Mouse (Mus musculus) gastrocnemius, postnatal 14 days (tissue): ENCODE data around the gene AC124502.3. TPM values are rescaled to one million over a fixed set of nuclear protein-coding genes. Genes with fewer than 3 reads are reported as not detected.

Experiments used
- DNase-seq: peaks from one replicate; pipeline ENCODE4 v3.0.0; 2021; ENCODE audit warnings: mixed read lengths
- intact Hi-C: fragments of 180-260 bp; cut with DNase I; formaldehyde crosslinking; loops from one replicate; pipeline ENCODE4 v1.15.1; 2025; ENCODE audit warnings: low total_unique reads
- total RNA-seq, 2 experiments: library from RNA; stranded (reverse); gene quantifications; 2 replicates each; pipeline ENCODE4 v1.2.3; 2021

Gene AC124502.3
- total RNA-seq, 2 experiments from 2014 or later = 0.43 to 0.89 TPM

- intact Hi-C loops = no loop called here
These were observed 14.8 kb upstream of the AC124502.3 start, which contains the start of gene Slc29a2 for GRCm38 (mm10) chr19:5023621-5024479. TSS of gene Slc29a2 (plus strand) at chr19:5023860.

DNA sequence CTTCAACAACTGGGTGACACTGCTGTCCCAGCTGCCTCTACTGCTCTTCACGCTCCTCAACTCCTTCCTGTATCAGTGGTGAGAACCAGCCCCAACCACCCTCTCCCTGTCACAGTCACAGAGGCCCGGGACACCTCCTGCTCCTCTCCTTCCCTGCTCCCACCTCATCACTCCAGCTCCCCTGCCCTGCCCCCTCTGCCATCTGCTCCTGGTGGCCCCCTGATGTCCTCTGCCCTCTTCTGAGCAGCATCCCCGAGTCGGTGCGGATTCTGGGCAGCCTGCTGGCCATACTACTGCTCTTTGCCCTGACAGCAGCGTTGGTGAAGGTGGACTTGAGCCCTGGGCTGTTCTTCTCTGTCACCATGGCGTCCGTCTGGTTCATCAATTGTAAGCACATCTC lies 12.6 kb upstream of the AC124502.3 start:
- DNase-seq = no peak
- intact Hi-C loops = no loop called here

More at GRCm38 (mm10) chr19:5023621-5024479, 14.8 kb upstream of the AC124502.3 start, which contains the start of gene Slc29a2:
- DNase-seq = peak; percentile 93

DNA sequence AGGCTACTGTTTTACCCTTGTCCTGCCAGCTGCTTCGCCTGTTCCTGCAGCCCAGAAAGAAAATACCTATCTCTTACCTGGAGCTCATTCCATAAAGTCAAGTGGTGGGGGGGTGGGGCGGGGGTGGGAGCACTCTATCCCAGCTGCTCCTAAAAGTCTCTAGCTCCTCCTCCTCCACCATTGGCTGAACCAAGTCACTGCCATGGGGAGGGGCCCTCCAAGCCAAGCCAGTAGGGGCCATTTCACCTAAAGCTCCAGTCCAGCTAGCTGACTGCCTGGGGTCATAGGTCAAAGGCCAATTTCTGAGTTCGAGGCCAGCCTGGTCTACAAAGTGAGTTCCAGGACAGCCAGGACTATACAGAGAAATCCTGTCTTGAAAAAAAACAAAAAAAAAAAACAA lies 6.0 kb upstream of the AC124502.3 start:
- DNase-seq = no peak
- intact Hi-C loops = no loop called here

DNA sequence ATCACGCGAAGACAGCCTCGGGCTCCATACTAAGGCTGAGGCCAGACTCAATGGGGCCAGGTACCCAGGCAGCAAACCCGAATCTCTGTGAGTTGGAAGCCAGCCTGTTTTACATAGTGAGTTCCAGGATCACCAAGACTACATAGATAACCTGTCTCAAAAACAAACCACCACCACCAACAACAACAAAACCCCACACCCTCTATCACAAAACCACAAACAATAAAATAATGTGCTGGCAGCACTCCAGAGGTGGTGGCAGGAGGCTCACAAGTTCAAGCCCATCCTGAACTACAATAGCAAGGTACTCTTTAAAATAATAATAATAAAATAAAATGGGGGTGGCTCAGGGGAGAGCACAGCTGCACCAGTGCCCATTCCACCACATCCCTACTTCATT lies 2.1 kb upstream of the AC124502.3 start:
- no peak for DNase-seq
- intact Hi-C loops = no loop called here

DNA sequence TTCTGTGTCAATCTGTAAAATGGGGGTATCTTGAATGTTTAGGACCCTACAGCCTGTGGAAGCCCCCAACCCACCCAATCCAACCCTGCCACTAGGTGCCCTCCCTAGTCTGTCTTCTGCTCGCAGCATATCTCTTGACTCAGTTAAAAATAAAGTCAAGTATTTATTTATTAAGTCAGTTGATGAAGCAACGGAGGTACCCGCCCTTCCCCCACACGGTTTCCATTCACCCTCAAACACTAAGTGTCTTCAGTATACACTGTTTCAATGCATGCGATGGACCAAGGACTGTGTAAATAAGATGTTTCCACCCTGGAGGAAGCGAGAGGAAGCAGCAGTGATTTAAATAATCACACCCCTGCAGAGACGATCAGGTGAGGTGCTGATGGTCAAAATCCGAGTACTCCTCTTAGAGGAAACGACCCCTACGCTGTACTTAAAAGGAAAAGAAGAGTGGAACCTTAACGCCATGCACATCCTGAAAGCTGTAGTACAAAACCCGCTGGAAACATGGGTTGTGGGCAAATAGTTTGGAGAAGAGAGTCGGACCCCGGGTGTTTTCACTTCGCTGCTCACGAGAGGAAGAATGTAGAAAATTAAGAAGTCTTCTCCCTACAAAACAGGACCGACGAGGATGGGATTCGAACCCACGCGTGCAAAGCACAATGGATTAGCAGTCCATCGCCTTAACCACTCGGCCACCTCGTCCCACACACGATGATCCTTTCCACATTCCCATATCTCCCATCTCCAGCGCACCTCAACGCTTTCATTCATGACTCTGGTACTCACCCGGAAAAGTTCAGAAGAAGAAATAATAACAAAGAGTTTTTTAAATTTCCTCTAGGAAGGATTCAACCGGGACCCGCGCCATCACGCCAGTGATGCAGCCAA lies 766 bp upstream of the AC124502.3 start:
- intact Hi-C loops = no loop called here
- DNase-seq = peak; percentile 68

DNA sequence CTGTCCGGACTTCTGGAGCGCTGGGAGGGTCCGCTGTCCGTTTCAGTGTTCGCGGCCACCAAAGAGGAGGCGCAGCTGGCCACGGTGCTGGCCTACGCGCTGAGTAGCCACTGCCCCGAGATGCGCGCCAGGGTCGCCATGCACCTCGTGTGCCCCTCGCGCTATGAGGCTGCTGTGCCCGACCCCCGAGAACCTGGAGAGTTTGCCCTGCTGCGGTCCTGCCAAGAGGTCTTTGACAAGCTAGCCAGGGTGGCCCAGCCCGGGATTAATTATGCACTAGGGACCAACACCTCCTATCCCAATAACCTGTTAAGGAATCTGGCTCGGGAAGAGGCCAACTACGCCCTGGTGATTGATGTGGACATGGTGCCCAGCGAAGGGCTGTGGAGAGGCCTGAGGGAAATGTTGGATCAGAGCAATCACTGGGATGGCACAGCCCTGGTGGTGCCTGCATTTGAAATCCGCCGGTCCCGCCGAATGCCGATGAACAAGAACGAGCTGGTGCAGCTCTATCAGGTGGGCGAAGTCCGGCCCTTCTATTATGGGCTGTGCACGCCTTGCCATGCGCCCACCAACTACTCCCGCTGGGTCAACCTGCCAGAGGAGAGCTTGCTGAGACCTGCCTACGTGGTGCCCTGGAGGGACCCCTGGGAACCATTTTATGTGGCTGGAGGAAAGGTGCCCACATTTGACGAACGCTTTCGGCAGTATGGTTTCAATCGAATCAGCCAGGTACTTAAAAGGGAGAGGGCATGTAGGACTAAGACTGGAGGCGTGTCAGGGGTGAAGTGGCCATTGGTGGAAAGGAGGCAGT lies 817 bp downstream of the AC124502.3 start:
- intact Hi-C loops = no loop called here
- no peak for DNase-seq

DNA sequence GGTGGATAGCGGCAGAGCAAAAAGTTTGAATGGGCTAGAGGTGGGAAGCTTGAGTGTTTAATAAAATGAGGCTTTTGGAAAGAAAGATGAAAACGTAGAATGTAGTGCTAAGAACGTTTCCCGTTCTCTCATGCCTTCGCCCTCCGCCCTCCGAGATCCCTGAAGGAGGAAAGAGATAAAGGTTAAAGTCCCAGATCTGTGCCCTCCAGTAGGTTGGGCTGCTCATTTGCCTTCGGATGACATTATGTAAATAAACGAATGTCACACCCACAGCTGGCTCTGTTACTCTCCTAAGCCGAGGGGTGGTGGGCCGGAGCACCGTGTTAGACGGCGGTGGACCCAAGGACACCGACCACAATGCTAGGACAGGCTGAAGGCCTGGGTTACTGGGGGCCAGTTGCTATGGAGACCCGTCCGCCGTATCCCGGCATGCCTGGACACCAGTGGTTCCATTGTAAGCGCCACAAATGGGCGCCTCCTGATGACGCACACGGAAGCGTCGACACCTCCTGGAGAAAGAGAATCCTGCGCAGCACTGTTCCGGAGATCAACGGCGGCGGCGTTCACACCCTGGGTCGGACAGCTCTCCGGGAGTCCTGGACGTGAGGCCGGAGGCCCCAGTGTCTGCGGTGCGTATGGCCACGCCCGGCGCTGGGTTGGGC lies 2.3 kb downstream of the AC124502.3 start, which contains the start of gene Brms1:
TSS of gene Brms1 (plus strand) at position 493 of the 662 bp plus-strand sequence.
- intact Hi-C loops = no loop called here

GRCm38 (mm10) chr19:5041588-5041987 lies 2.9 kb downstream of the AC124502.3 start:
- intact Hi-C loops = no loop called here

More for the DNA sequence above, 2.3 kb downstream of the AC124502.3 start, which contains the start of gene Brms1:
- DNase-seq = peak; percentile 91

GRCm38 (mm10) chr19:5045531-5045930 lies 6.8 kb downstream of the AC124502.3 start:
- no peak for DNase-seq
- intact Hi-C loops = no loop called here

More at GRCm38 (mm10) chr19:5041588-5041987, 2.9 kb downstream of the AC124502.3 start:
- DNase-seq = no peak

DNA sequence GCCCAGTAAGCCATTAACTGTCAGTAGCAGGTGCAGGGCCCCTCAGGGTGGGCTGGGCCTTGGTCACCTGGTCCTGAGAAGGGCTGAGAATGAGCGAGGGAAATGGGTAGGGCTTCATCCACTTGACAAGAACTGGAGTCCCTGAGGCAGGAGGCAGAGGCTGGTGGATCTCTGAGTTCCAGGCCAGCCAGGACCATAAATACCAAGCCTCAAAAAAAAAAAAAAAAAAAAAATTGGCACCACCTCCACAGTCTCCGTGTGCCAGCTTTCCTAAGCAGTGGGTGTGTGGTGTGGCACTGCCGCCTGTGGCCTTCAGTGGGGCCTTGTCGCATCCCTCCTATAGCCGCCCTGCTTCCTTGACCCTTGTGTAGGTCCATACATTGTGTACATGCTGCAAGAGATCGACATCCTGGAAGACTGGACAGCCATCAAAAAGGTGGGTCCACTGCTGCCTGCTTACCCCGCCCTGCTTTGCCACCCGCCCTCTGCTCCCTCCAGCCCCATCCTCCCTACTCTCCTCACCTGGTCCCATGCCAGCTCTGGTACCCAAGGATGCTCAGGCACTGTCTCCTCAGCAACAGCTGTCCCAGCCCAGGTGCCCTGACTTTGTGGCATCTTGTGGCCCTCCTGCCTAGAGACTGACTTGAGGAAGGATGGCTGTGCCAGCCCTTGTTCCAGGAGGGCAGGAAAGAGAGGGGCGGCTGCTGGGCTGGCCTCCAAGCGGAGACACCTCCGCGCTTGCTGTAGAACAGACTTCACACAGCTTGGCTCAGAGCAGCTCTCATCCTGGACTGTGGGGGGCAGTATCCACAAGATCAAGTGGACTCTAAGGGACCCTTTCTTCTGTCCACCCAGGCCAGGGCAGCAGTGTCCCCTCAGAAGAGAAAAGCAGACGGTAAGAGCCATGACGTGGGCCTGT lies 9.7 kb downstream of the AC124502.3 start:
- intact Hi-C loops = no loop called here
- no peak for DNase-seq

GRCm38 (mm10) chr19:5049325-5049724 lies 10.6 kb downstream of the AC124502.3 start:
- no peak for DNase-seq
- intact Hi-C loops = no loop called here

GRCm38 (mm10) chr19:5050047-5050905 lies 11.6 kb downstream of the AC124502.3 start, which contains the start of gene Rin1:
TSS of gene Rin1 (plus strand) at chr19:5050481.
- intact Hi-C loops = no loop called here
- DNase-seq = no peak

DNA sequence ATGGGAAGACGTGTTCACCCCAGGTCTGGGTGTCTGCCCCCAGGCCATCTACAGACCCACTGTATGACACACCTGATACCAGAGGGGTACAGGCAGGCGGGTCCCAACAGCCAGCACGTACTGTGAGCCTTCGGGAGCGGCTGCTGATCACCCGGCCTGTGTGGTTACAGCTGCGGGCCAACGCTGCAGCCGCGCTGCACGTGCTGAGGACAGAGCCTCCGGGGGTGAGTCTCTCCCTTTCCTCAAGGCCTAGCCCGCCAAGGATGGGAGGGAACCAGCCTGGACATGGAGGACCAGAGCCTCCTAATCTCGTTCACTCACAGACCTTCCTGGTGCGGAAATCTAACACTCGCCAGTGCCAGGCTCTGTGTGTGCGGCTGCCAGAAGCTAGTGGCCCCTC lies 12.3 kb downstream of the AC124502.3 start:
- intact Hi-C loops = no loop called here
- no peak for DNase-seq

GRCm38 (mm10) chr19:5051515-5051914 lies 12.8 kb downstream of the AC124502.3 start:
- DNase-seq = no peak
- intact Hi-C loops = no loop called here

DNA sequence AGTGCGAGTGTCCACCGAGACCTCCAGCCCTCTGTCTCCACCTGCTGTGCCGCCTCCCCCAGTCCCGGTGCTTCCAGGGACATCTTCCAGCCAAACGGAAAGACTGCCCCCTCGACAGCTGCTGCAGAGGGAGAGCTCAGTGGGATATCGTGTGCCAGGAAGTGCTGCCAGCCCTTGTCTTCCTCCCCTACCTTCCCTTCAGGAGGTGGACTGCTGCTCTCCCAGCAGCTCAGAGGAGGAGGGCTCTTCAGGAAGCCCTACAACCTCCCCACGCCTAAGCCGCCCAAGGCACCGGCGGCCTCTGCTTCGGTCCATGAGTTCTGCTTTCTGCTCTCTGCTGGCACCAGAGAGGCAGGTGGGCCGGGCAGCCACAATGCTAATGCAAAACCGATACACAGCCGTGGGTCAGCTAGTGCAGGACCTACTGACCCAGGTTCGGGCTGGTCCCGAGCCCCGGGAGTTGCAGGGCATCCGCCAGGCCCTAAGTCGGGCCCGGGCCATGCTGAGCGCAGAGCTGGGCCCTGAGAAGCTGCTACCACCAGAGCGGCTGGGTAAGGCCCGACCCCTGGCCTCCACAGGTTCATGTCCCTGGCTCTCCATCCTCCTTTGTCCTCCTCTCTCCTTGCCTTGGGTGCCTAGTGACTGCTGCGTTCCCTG lies 13.6 kb downstream of the AC124502.3 start:
- DNase-seq = no peak
- intact Hi-C loops = no loop called here

DNA sequence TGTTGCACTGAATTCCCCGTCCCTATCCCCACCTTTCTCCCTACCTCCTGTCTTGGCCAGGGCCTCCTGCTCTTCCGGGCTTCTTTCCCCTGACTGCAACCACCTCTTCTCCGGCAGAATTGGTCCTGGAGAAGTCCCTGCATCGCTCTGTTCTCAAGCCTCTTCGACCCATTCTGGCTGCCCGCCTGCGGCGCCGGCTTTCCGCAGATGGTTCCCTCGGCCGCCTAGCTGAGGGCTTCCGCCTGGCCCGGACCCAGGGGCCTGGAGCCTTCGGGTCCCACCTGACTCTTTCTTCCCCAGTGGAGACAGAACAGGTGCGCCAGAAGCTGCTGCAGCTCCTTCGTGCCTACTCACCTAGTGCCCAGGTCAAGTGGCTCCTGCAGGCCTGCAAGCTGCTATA lies 14.2 kb downstream of the AC124502.3 start:
- intact Hi-C loops = no loop called here

More for the DNA sequence above, 14.2 kb downstream of the AC124502.3 start:
- DNase-seq = no peak
